Comparison of ENCODE assay signal across 24 mouse cellular contexts in the genomic region with DNA sequence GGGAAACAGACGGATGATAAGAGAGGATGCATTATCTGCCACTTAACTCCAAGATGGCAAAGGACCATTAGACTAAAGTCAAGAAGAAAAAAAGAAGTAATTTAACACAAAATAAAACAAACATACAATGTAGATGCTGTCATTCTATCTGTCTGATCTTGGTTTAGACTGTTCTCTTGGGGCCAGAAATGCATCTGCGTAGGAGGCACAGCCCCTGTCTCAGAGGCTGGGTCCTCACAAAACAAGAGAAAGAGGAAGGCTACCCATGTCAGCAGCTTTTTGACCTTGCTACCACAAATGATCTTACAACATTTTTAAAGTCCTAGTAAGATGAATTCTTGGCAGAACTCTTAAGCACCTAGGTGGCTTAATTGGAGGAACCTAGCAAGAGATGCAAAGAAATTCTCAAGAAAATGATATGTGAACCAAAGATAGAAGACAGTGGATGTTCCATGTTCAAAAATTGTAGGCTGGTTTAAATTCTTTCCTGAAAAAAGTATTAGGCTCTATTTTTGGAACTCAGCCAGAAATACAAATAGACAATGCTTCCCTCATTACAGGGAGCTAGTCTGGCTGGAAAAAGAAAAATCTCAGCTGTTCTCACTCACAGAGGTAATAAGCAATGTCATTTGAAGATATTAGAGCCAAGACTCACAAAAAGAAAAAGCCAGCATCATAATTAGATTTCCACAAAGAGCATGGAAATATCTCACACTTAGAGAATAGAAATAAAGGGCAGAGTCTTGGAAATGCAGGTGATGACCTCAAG.
DNase-seq lines count a peak whose midpoint lies in the region; ATAC-seq and TF ChIP-seq lines count a peak whose summit lies in the region.
"Had no signal": no experiment of that assay in that cellular context is flagged by ENCODE, and none has a peak within 500 bp of the region (broad histone marks: within the 10 kb centered on the region; RNA-seq: fewer than 3 reads in every experiment).

No protein-coding gene starts in this region.

- 89% methylated on average over 2 of the region's 2 CpGs for WGBS in forebrain, embryonic 16.5 days
- 92% methylated on average over 2 of the region's 2 CpGs for WGBS in forebrain, embryonic 11.5 days
- 52% methylated on average over 2 of the region's 2 CpGs for WGBS in lung, embryonic 14.5 days
- 79% methylated on average over 2 of the region's 2 CpGs for WGBS in lung, adult 2 months
- 82% methylated on average over 2 of the region's 2 CpGs for WGBS in midbrain, postnatal 0 days
- 88% methylated on average over 2 of the region's 2 CpGs for WGBS in midbrain, embryonic 15.5 days

- H3K27me3 ChIP-seq in forebrain, embryonic 16.5 days (replicated peaks; ENCODE audit: control insufficient read depth, insufficient read depth, low read length) = no peaks in the 10 kb centered on the region
- H3K27me3 ChIP-seq in forebrain, embryonic 11.5 days (ENCODE audit: control insufficient read depth, insufficient read depth, low read length) = no peaks in the 10 kb centered on the region
- H3K27me3 ChIP-seq in lung, embryonic 14.5 days (ENCODE audit: insufficient read depth, low read length) = no peaks in the 10 kb centered on the region
- no peaks in the 10 kb centered on the region for H3K27me3 ChIP-seq in midbrain, postnatal 0 days (ENCODE audit: insufficient read depth, low read length)
- no peaks in the 10 kb centered on the region for H3K27me3 ChIP-seq in midbrain, embryonic 15.5 days (replicated peaks)
- H3K27me3 ChIP-seq: CH12.LX; embryonic facial prominence, embryonic 13.5 days; heart, embryonic 15.5 days; limb, embryonic 13.5 days; liver, embryonic 13.5 days; megakaryocyte, embryonic 14.5 days had no signal

- no peaks in the 10 kb centered on the region for H3K4me1 ChIP-seq in forebrain, embryonic 16.5 days (replicated peaks; ENCODE audit: control insufficient read depth, insufficient read depth, low read length)
- H3K4me1 ChIP-seq in forebrain, embryonic 11.5 days (replicated peaks; ENCODE audit: control insufficient read depth, insufficient read depth, low read length) = no peaks in the 10 kb centered on the region
- no peaks in the 10 kb centered on the region for H3K4me1 ChIP-seq in lung, embryonic 14.5 days (ENCODE audit: insufficient read depth)
- H3K4me1 ChIP-seq in lung, adult 2 months (ENCODE audit: control insufficient read depth, insufficient read depth, low read length) = no peaks in the 10 kb centered on the region
- no peaks in the 10 kb centered on the region for H3K4me1 ChIP-seq in midbrain, postnatal 0 days (ENCODE audit: insufficient read depth, low read length)
- no peaks in the 10 kb centered on the region for H3K4me1 ChIP-seq in midbrain, embryonic 15.5 days
- H3K4me1 ChIP-seq: embryonic facial prominence, embryonic 13.5 days; heart, embryonic 15.5 days; limb, embryonic 13.5 days; liver, embryonic 13.5 days; megakaryocyte, embryonic 14.5 days had no signal

- H3K9ac ChIP-seq in forebrain, embryonic 16.5 days (replicated peaks; ENCODE audit: low read depth, low read length) = no peak overlapping the region
- no peak overlapping the region for H3K9ac ChIP-seq in forebrain, embryonic 11.5 days (ENCODE audit: low read length)
- H3K9ac ChIP-seq in lung, embryonic 14.5 days = no peak overlapping the region
- H3K9ac ChIP-seq in midbrain, postnatal 0 days (replicated peaks; ENCODE audit: low read length, poor library complexity, severe bottlenecking) = no peak overlapping the region
- H3K9ac ChIP-seq in midbrain, embryonic 15.5 days = no peak overlapping the region
- H3K9ac ChIP-seq: embryonic facial prominence, embryonic 13.5 days; heart, embryonic 15.5 days; hindbrain, embryonic 14.5 days; limb, embryonic 13.5 days; liver, embryonic 13.5 days had no signal

- no peak overlapping the region for H3K27ac ChIP-seq in forebrain, embryonic 16.5 days (ENCODE audit: low read length)
- no peak overlapping the region for H3K27ac ChIP-seq in forebrain, embryonic 11.5 days (ENCODE audit: low read depth, low read length)
- no peak overlapping the region for H3K27ac ChIP-seq in lung, embryonic 14.5 days (ENCODE audit: low read depth)
- H3K27ac ChIP-seq in midbrain, postnatal 0 days (ENCODE audit: low read depth, low read length) = 0 out of 2 replicates have a peak overlapping the region, but pooled peaks have one; percentile 9
- H3K27ac ChIP-seq in midbrain, embryonic 15.5 days = no peak overlapping the region
- H3K27ac ChIP-seq: embryonic facial prominence, embryonic 13.5 days; heart, embryonic 15.5 days; hindbrain, embryonic 14.5 days; limb, embryonic 13.5 days; liver, embryonic 13.5 days had no signal

- DNase-seq in forebrain, embryonic 11.5 days (ENCODE audit: low spot score) = no peak
- DNase-seq in lung, embryonic 14.5 days = peak; percentile 81
- no peak for DNase-seq in lung, adult 2 months
- DNase-seq in midbrain, postnatal 0 days (ENCODE audit: low spot score) = peak; percentile 41
- no peak for DNase-seq in adrenal gland, postnatal 14 days
- DNase-seq: adrenal gland, adult 2 months; cerebellum, adult 2 months; cerebellum, postnatal 25 days; heart, postnatal 36 days; kidney, adult 9 months; kidney, postnatal 4 days; liver, embryonic 13.5 days; lung, postnatal 36 days; right cerebral cortex, postnatal 25 days; spleen, adult 18-20 months had no signal

- no peak overlapping the region for H3K4me2 ChIP-seq in forebrain, embryonic 16.5 days (ENCODE audit: low read length)
- H3K4me2 ChIP-seq in forebrain, embryonic 11.5 days (ENCODE audit: low read depth, low read length, severe bottlenecking) = no peak overlapping the region
- H3K4me2 ChIP-seq in lung, embryonic 14.5 days = no peak overlapping the region
- no peak overlapping the region for H3K4me2 ChIP-seq in midbrain, postnatal 0 days (ENCODE audit: low read depth, low read length, poor library complexity, severe bottlenecking)
- H3K4me2 ChIP-seq in midbrain, embryonic 15.5 days = no peak overlapping the region
- H3K4me2 ChIP-seq: embryonic facial prominence, embryonic 13.5 days; heart, embryonic 15.5 days; hindbrain, embryonic 14.5 days; limb, embryonic 13.5 days; liver, embryonic 13.5 days had no signal

- TF ChIP-seq CTCF in lung, embryonic 14.5 days (IDR thresholded peaks at IDR 0.05; ENCODE audit: low read depth) = no peak
- no peak for TF ChIP-seq CTCF in lung, adult 2 months (IDR thresholded peaks at IDR 0.05; ENCODE audit: insufficient read depth, low read length)
- no peak for TF ChIP-seq CTCF in midbrain, postnatal 0 days (IDR thresholded peaks at IDR 0.05)

- no peak overlapping the region for H3K4me3 ChIP-seq in forebrain, embryonic 16.5 days (replicated peaks; ENCODE audit: low read length)
- no peak overlapping the region for H3K4me3 ChIP-seq in forebrain, embryonic 11.5 days (ENCODE audit: low read depth, low read length)
- no peak overlapping the region for H3K4me3 ChIP-seq in lung, embryonic 14.5 days (ENCODE audit: low read depth, low read length)
- H3K4me3 ChIP-seq in lung, adult 2 months (replicated peaks; ENCODE audit: extremely low read depth, low read depth, low read length) = no peak overlapping the region
- H3K4me3 ChIP-seq in midbrain, postnatal 0 days (ENCODE audit: low read depth, low read length) = no peak overlapping the region
- no peak overlapping the region for H3K4me3 ChIP-seq in midbrain, embryonic 15.5 days
- H3K4me3 ChIP-seq: embryonic facial prominence, embryonic 13.5 days; heart, embryonic 15.5 days; limb, embryonic 13.5 days; liver, embryonic 13.5 days; megakaryocyte, embryonic 14.5 days had no signal

- no peaks in the 10 kb centered on the region for H3K9me3 ChIP-seq in forebrain, embryonic 16.5 days (ENCODE audit: control insufficient read depth, low read length)
- H3K9me3 ChIP-seq in forebrain, embryonic 11.5 days (ENCODE audit: control insufficient read depth, low read length) = no peaks in the 10 kb centered on the region
- H3K9me3 ChIP-seq in lung, embryonic 14.5 days (ENCODE audit: low read depth, low read length) = no peaks in the 10 kb centered on the region
- no peaks in the 10 kb centered on the region for H3K9me3 ChIP-seq in midbrain, postnatal 0 days (ENCODE audit: low read length)
- H3K9me3 ChIP-seq in midbrain, embryonic 15.5 days = no peaks in the 10 kb centered on the region
- H3K9me3 ChIP-seq: embryonic facial prominence, embryonic 13.5 days; G1E; heart, embryonic 15.5 days; limb, embryonic 13.5 days; liver, embryonic 13.5 days had no signal

- H3K36me3 ChIP-seq in forebrain, embryonic 16.5 days (ENCODE audit: control insufficient read depth, insufficient read depth) = no peaks in the 10 kb centered on the region
- no peaks in the 10 kb centered on the region for H3K36me3 ChIP-seq in forebrain, embryonic 11.5 days (ENCODE audit: control insufficient read depth, insufficient read depth, low read length)
- no peaks in the 10 kb centered on the region for H3K36me3 ChIP-seq in lung, embryonic 14.5 days (ENCODE audit: insufficient read depth)
- no peaks in the 10 kb centered on the region for H3K36me3 ChIP-seq in midbrain, postnatal 0 days (ENCODE audit: insufficient read depth, low read length)
- H3K36me3 ChIP-seq in midbrain, embryonic 15.5 days (replicated peaks) = no peaks in the 10 kb centered on the region
- H3K36me3 ChIP-seq: embryonic facial prominence, embryonic 13.5 days; G1E; heart, embryonic 15.5 days; limb, embryonic 13.5 days; liver, embryonic 13.5 days had no signal

- ATAC-seq in forebrain, embryonic 16.5 days = peak; percentile 43; the same call in 1 of the 2 replicates
- no peak for ATAC-seq in forebrain, embryonic 11.5 days (replicated peaks; ENCODE audit: low FRiP score)
- ATAC-seq in lung, embryonic 14.5 days (ENCODE audit: insufficient read depth) = peak; percentile 83
- no peak for ATAC-seq in midbrain, postnatal 0 days (ENCODE audit: low FRiP score)
- ATAC-seq in midbrain, embryonic 15.5 days (replicated peaks) = no peak

- no peak for TF ChIP-seq POLR2A in lung, adult 2 months (IDR thresholded peaks at IDR 0.05; ENCODE audit: borderline replicate concordance, extremely low read depth, low read depth, low read length)

Comparison
In these comparisons a context has a peak if more than half of its experiments do, and no peak if none do; other contexts are left out.
1. ATAC-seq: peak in forebrain, embryonic 16.5 days (single experiment) and lung, embryonic 14.5 days (single experiment); none in forebrain, embryonic 11.5 days (single experiment), midbrain, postnatal 0 days (single experiment) and midbrain, embryonic 15.5 days (single experiment).
2. DNase-seq: peak in lung, embryonic 14.5 days (single experiment) and midbrain, postnatal 0 days (single experiment); none in forebrain, embryonic 11.5 days (single experiment), lung, adult 2 months (single experiment) and adrenal gland, postnatal 14 days (single experiment).